Comparison of ENCODE assay signal across 9 mouse cellular contexts in genomic region chr13:106760232-106760875, GRCm38 (mm10).
A peak's percentile ranks its signal among the peaks of the same experiment; 100 is the strongest.
DNase-seq lines count a peak whose midpoint lies in the region; ATAC-seq and TF ChIP-seq lines count a peak whose summit lies in the region.
"Had no signal": no experiment of that assay in that cellular context is flagged by ENCODE, and none has a peak within 500 bp of the region (broad histone marks: within the 10 kb centered on the region; RNA-seq: fewer than 3 reads in every experiment).

No protein-coding gene starts in this region.

- DNase-seq in cerebellum, adult 9-11 months: peak; percentile 6
- no peak for DNase-seq in cerebellum, adult 8-10 months
- DNase-seq in MEL (ENCODE audit: low read depth, low spot score): peak; percentile 32
- peak; percentile 48 for DNase-seq in heart, adult 8-10 months (ENCODE audit: low spot score)
- peak; percentile 58 for DNase-seq in kidney, postnatal 10 days
- no peak for DNase-seq in thymus, postnatal 0 days (ENCODE audit: low spot score)
- DNase-seq in left cerebral cortex, adult 8-10 months (ENCODE audit: low spot score in 2 of 2): no peak

- H3K4me3 ChIP-seq in MEL (ENCODE audit: control insufficient read depth in 1 of 2, insufficient read depth in 1 of 2, low read depth in 2 of 2, low read length in 2 of 2): no peak overlapping the region
- H3K4me3 ChIP-seq: embryonic facial prominence, embryonic 13.5 days had no signal

- H3K27ac ChIP-seq in MEL (ENCODE audit: control insufficient read depth, low read depth, low read length): no peak overlapping the region
- H3K27ac ChIP-seq: embryonic facial prominence, embryonic 13.5 days had no signal

- H3K9ac ChIP-seq in MEL (ENCODE audit: control insufficient read depth, low read depth, low read length, poor library complexity, severe bottlenecking): no peak overlapping the region
- H3K9ac ChIP-seq: embryonic facial prominence, embryonic 13.5 days had no signal

- H3K4me1 ChIP-seq in MEL (ENCODE audit: control insufficient read depth in 1 of 2, insufficient read depth in 2 of 2, low read length in 2 of 2): no peaks in the 10 kb centered on the region
- H3K4me1 ChIP-seq: embryonic facial prominence, embryonic 13.5 days had no signal

- H3K36me3 ChIP-seq in MEL (ENCODE audit: control insufficient read depth in 1 of 2, insufficient read depth in 2 of 2, low read length in 2 of 2): no peaks in the 10 kb centered on the region
- H3K36me3 ChIP-seq: embryonic facial prominence, embryonic 13.5 days had no signal

- TF ChIP-seq POLR2A in MEL (IDR thresholded peaks at IDR 0.05; ENCODE audit: control insufficient read depth in 1 of 2, insufficient read depth in 1 of 2, low read depth in 1 of 2, low read length in 2 of 2, poor library complexity in 1 of 2): no peak

- peak in 1 of 2 experiments; percentile 41; a peak in 1 of 4 replicates for TF ChIP-seq EP300 in MEL (IDR thresholded peaks at IDR 0.05; ENCODE audit: low read depth in 1 of 2, low read length in 2 of 2)

- H3K27me3 ChIP-seq in MEL (ENCODE audit: control insufficient read depth in 1 of 2, insufficient read depth in 2 of 2, low read length in 2 of 2): no peaks in the 10 kb centered on the region
- H3K27me3 ChIP-seq: embryonic facial prominence, embryonic 13.5 days had no signal

- TF ChIP-seq RAD21 in MEL (IDR thresholded peaks at IDR 0.05; ENCODE audit: low read depth, low read length): no peak

- no peaks in the 10 kb centered on the region for H3K9me3 ChIP-seq in MEL (replicated peaks; ENCODE audit: insufficient read depth, low read length)
- H3K9me3 ChIP-seq: embryonic facial prominence, embryonic 13.5 days had no signal

- H3K79me2 ChIP-seq in MEL (ENCODE audit: control insufficient read depth, insufficient read depth, low read length, poor library complexity): no peaks in the 10 kb centered on the region

- no peak for TF ChIP-seq CTCF in MEL (IDR thresholded peaks at IDR 0.05 in 2 of 3, conservative IDR thresholded peaks at IDR 0.05 in 1 of 3; ENCODE audit: control insufficient read depth in 1 of 3, insufficient read depth in 1 of 3, low read depth in 2 of 3, low read length in 3 of 3, poor library complexity in 1 of 3, severe bottlenecking in 1 of 3)

- peak; percentile 91 for ATAC-seq in megakaryocyte progenitor cell, adult 5-6 weeks (replicated peaks; ENCODE audit: poor library complexity)

TF ChIP-seq in MEL, 35 proteins besides CTCF, POLR2A, EP300 and RAD21:
- TF ChIP-seq TCF12 (IDR thresholded peaks at IDR 0.05; ENCODE audit: low read depth, low read length) (peak; percentile 61; the same call in 1 of the 2 replicates), E2F4 (IDR thresholded peaks at IDR 0.05; ENCODE audit: borderline replicate concordance, low read depth, low read length) (no peak), GATA1 (IDR thresholded peaks at IDR 0.05; ENCODE audit: low read depth, low read length) (peak; percentile 50; the same call in 1 of the 2 replicates), ETS1 (IDR thresholded peaks at IDR 0.05; ENCODE audit: low read depth, low read length) (peak; percentile 46; the same call in 1 of the 2 replicates), TAL1 (IDR thresholded peaks at IDR 0.05; ENCODE audit: low read length) (peak; percentile 86), MAZ (IDR thresholded peaks at IDR 0.05; ENCODE audit: low read depth, low read length) (no peak)

Comparison
In these comparisons a context has a peak if more than half of its experiments do, and no peak if none do; other contexts are left out.
1. DNase-seq: peak in cerebellum, adult 9-11 months (single experiment), MEL (single experiment), heart, adult 8-10 months (single experiment) and kidney, postnatal 10 days (single experiment); none in cerebellum, adult 8-10 months (single experiment), thymus, postnatal 0 days (single experiment) and left cerebral cortex, adult 8-10 months (0 of 2).